Mouse (Mus musculus): Measurements from ENCODE around the gene Pip5k1b.

The Pip5k1b gene

DNA sequence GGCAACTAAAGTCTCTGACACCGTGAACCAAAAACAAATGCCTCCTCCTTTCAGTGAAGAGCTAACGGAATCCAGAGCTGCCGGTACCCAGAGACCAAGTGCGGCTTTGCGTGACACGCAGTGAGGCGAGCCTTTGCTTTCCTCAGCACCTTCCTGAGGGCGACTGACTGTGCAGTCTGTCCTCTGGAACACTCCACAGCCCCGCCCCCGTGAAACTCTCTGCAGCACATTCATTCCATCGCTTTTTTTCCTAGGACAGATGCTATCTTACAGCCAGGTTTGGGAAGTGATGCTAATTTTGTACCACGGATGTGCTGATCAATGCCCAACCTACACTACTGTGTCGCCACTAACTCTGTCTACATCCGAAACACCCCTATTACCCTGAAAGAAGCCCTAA, 292.9 kb downstream of the Pip5k1b start:
- in situ Hi-C loops (cut with MseI, MboI), result loop anchor here in 1 of 2 experiments (25.0 kb wide), 1 partner anchor 400 kb away; no protein-coding TSS in a partner anchor

DNA sequence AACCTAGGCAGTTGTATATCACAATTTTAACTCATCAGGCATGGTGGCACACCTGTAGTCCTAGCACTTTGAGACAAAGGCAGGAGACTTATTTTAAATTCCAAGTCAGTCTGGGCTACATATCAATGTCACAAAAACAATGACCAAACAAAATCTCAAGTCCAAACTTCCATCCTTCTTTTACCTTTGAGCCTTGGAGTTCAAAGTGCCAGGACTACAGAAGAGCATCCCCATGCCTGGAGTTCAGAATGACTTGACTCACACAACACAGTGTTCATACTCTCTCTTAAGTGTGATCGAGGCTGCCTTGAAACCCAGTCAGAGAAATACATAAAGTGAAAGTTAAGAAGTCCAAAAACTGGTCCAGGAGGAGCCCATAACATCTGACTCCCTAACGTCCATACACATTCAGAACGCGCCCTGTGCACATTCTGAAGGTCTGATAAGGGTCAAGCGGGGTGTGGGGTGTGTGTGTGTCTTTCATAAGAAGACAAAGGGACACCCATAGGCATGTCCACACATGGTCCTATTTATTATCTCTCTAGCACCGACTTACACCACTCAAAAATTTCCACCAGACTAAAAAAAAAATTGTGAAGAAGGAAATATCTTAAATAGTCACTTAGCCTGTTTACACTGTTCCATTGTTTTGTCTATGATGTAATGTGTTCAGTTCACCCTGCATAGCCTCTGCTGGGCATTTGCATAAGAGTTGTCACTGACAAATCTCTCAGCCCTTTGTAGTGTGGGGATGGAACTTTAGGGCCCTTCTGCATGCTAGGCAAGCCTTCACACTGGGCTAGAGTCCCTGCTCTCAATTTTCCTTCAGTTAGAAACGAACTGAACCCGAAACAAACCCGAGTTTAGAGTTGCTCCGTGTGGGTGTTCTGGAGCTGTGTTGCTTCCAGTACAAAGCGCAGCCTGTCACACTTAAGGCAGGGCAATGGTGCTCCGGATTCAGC, 296.0 kb downstream of the Pip5k1b start:
- in situ Hi-C loops (cut with MseI, MboI), result loop anchor here in 1 of 2 experiments (25.0 kb wide), 1 partner anchor 397 kb away; no protein-coding TSS in a partner anchor

DNA sequence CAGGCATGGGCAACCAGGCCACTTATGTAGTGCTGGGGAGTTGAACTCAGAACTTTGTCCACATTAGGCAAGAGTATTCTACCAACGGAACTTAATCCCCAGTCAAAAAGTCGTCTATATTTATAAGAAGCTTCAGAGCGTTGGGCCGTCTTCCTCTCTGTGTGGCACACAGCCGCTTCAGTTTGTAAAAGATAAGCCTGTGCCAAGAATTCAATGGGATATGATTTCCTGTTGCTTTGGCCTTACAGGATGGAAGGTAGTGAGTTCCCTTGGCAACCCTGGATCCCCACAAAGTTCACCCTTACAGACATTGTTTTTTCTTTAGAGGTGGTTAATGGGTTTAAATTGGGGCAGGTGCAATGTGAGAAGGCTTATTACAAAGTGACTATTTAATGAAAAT, 297.3 kb downstream of the Pip5k1b start:
- in situ Hi-C loops (cut with MseI, MboI), result loop anchor here in 1 of 2 experiments (25.0 kb wide), 1 partner anchor 396 kb away; no protein-coding TSS in a partner anchor

DNA sequence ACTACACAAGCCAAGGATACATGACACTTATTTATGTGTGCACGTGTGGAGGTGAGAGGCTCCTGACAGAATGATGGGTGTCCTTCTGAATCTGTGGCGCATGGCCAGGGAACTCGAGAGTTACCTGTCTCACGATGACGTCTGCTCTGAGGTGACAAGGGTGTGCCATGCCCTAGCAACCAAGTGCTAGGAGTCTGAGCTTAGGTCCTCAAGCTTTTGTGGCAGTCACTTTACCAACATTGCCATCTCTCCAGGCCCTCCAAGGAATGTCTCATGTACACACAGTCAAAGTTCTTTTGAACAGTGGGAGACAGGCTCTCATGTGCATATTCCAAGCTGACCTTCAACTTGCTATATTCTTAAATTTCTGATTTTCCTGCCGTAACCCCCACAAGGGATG, 297.7 kb downstream of the Pip5k1b start:
- in situ Hi-C loops (cut with MseI, MboI), result loop anchor here in 1 of 2 experiments (25.0 kb wide), 1 partner anchor 396 kb away; no protein-coding TSS in a partner anchor

DNA sequence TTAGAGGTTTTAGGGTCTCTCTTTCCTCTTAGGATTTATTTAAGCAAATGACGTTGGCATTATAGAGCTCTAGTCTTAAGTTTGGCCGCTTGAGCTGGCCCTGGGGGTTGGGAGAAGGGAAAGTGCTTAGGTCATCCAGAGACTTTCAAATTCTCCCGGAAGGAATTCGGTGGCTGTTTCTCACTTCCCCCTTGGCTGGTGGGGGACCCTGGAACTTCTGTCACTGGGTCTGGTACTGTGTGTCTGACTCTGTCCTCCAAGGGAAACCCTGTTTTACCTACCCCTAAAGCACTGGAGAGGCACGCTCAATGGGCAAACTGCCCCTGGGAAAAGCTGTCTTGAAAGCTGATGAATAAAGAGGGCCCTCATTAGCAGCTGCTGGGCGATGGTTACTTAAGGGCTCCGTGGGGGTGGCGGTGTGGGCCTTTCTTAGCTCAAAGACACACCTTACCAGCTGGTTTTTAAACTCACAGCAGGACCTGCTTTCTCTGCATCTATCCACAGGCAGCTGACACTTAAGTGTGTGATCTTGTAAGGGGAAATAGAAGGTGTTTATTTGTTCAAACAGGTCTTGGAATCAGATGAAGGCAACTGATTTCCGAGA, 301.9 kb downstream of the Pip5k1b start:
- in situ Hi-C loops (cut with MseI, MboI), result loop anchor here in 1 of 2 experiments (25.0 kb wide), 1 partner anchor 391 kb away; no protein-coding TSS in a partner anchor

DNA sequence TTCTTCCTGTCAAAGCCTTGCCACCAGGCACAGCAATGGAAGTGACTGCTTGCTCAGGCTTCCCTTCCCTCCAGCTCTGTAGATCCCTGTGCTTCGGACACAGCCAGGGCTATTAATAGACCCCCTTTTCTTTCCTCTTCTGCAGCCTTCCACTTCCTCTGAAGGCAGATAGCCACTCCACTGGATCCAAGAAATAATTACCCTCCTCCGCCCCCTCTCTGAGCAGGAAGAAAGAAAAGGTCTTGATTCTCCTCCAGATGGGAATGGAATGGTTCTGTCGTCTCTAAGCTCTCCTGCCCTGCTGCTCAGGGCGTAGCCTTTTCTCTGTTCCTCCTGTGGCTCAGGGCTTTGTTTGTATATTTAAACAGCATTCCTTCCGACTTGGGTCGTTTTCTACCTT, 303.8 kb downstream of the Pip5k1b start:
- in situ Hi-C loops (cut with MseI, MboI), result loop anchor here in 1 of 2 experiments (25.0 kb wide), 1 partner anchor 390 kb away; no protein-coding TSS in a partner anchor
